Mouse (Mus musculus) embryonic facial prominence, embryonic 11.5 days (tissue): ENCODE data around the gene Atg16l2. TPM values are rescaled to one million over a fixed set of nuclear protein-coding genes. Genes with fewer than 3 reads are reported as not detected.

Experiments
- ATAC-seq: fragments of 200-750 bp; cut with Nextera tagmentation; replicated peaks from 2 replicates; pipeline ENCODE4 v1.8.0; 2017; ENCODE audit warnings: low read depth; ENCODE audit not compliant: insufficient number of reproducible peaks, low FRiP score, low TSS enrichment
- DNase-seq: peaks from one replicate; pipeline ENCODE4 v3.0.0-alpha.2; 2015; ENCODE audit warnings: low spot score
- H3K27ac ChIP-seq: fragments of 300-500 bp; sonication (generic); replicated peaks from 2 replicates; pipeline ENCODE4 v1.5.1; 2014; ENCODE audit warnings: mild to moderate bottlenecking, low read depth, low read length, control low read depth
- H3K27me3 ChIP-seq: fragments of 300-500 bp; sonication (generic); 2 replicates; pipeline ENCODE4 v1.6.1; 2014; ENCODE audit warnings: mild to moderate bottlenecking, low read length, moderate library complexity, mixed read lengths; ENCODE audit not compliant: control insufficient read depth, insufficient read depth
- H3K36me3 ChIP-seq: fragments of 300-500 bp; sonication (generic); replicated peaks from 2 replicates; pipeline ENCODE4 v1.6.1; 2014; ENCODE audit warnings: low read depth, mild to moderate bottlenecking, low read length, moderate library complexity, mixed read lengths; ENCODE audit not compliant: control insufficient read depth, insufficient read depth
- H3K4me1 ChIP-seq: fragments of 300-500 bp; sonication (generic); 2 replicates; pipeline ENCODE4 v1.6.1; 2014; ENCODE audit warnings: low read length, mixed read lengths; ENCODE audit not compliant: control insufficient read depth, insufficient read depth
- H3K4me2 ChIP-seq: fragments of 300-500 bp; sonication (generic); 2 replicates; pipeline ENCODE4 v1.6.1; 2014; ENCODE audit warnings: low read depth, mild to moderate bottlenecking, control low read depth, low read length, moderate library complexity
- H3K4me3 ChIP-seq: fragments of 300-500 bp; sonication (generic); 2 replicates; pipeline ENCODE4 v1.5.1; 2014; ENCODE audit warnings: low read depth, low read length, control low read depth
- H3K9ac ChIP-seq: fragments of 300-500 bp; sonication (generic); replicated peaks from 2 replicates; pipeline ENCODE4 v1.6.1; 2014; ENCODE audit warnings: mild to moderate bottlenecking, control low read depth, low read length
- H3K9me3 ChIP-seq: fragments of 300-500 bp; sonication (generic); replicated peaks from 2 replicates; pipeline ENCODE4 v1.6.1; 2016; ENCODE audit warnings: mild to moderate bottlenecking, low read length, inconsistent platforms, mixed read lengths; ENCODE audit not compliant: control insufficient read depth
- WGBS: fragments of 180-500 bp; shearing (Covaris S2); extraction: QIAGEN DNeasy Blood & Tissue Kit; methylation state at CpG from one replicate; pipeline ENCODE4 v1.1.7; 2014; 5-methylcytosine and 5-hydroxymethylcytosine counted together
- polyA plus RNA-seq: library from polyadenylated mRNA; unstranded; fragments of >200 nt; fragmentation: Nextera tagmentation; extraction: Ambion mirVana; gene quantifications from 2 replicates; pipeline ENCODE4 v1.2.1, GENCODE M21; 2014

The Atg16l2 gene
- polyA plus RNA-seq, 1 experiment from 2014 or later, result 7.3 TPM

GRCm38 (mm10) chr7:101310327-101311028, 8.4 kb upstream of the Atg16l2 start:
- Histone ChIP-seq H3K27me3 (no peaks in the 10 kb centered on the region), H3K27ac (peak overlapping the region; percentile 65), H3K9me3 (no peaks in the 10 kb centered on the region), H3K36me3 (no peaks in the 10 kb centered on the region), H3K4me1 (no peaks in the 10 kb centered on the region), H3K9ac (peak overlapping the region; percentile 58), H3K4me3 (peak overlapping the region; percentile 44), H3K4me2 (peak overlapping the region; percentile 37)
- WGBS, result under 1% methylated on average over 43 of the region's 43 CpGs
- DNase-seq, result peak; percentile 99
- peak; percentile 95 for ATAC-seq

DNA sequence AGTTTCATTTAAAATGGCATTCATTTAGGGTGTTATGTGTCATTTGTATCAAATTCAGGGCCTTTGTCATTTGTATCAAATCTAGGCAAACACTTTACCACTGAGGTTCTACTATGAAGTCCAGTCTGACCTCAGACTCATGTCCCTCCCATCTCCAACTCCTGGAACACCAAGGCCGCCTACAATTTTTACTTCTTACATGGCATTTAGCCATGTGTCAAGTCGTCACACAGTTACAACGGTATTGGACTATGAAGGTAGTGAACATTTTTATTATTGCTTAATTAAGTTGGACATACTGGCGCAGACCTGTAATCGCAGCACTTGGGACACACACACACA, 7.9 kb upstream of the Atg16l2 start:
- H3K27ac ChIP-seq, result no peak overlapping the region; the same call in 1 of the 2 replicates
- H3K4me3 ChIP-seq, result peak overlapping the region; percentile 44
- H3K4me1 ChIP-seq, result no peaks in the 10 kb centered on the region
- DNase-seq, result no peak
- peak overlapping the region; percentile 37 for H3K4me2 ChIP-seq
- no peaks in the 10 kb centered on the region for H3K9me3 ChIP-seq
- peak overlapping the region; percentile 58 for H3K9ac ChIP-seq
- no peak for ATAC-seq
- no peaks in the 10 kb centered on the region for H3K36me3 ChIP-seq
- WGBS, result 39% methylated on average over 5 of the region's 5 CpGs
- H3K27me3 ChIP-seq, result no peaks in the 10 kb centered on the region

GRCm38 (mm10) chr7:101306841-101307240, 4.8 kb upstream of the Atg16l2 start:
- 46% methylated on average over 2 of the region's 2 CpGs for WGBS
- no peak overlapping the region for H3K9ac ChIP-seq

GRCm38 (mm10) chr7:101302691-101303090, 640 bp upstream of the Atg16l2 start:
- ATAC-seq, result no peak
- DNase-seq, result no peak
- 23% methylated on average over 7 of the region's 7 CpGs for WGBS
- no peaks in the 10 kb centered on the region for H3K36me3 ChIP-seq
- peak overlapping the region; percentile 84 for H3K4me2 ChIP-seq
- no peaks in the 10 kb centered on the region; the same call in 1 of the 2 replicates for H3K4me1 ChIP-seq
- H3K9me3 ChIP-seq, result no peaks in the 10 kb centered on the region
- H3K9ac ChIP-seq, result no peak overlapping the region
- peak overlapping the region; percentile 66; the same call in 1 of the 2 replicates for H3K4me3 ChIP-seq
- no peak overlapping the region for H3K27ac ChIP-seq
- peaks cover 8% of the 10 kb centered on the region; the same call in 1 of the 2 replicates for H3K27me3 ChIP-seq

More at GRCm38 (mm10) chr7:101306841-101307240, 4.8 kb upstream of the Atg16l2 start:
- Histone ChIP-seq H3K36me3 (no peaks in the 10 kb centered on the region), H3K4me1 (no peaks in the 10 kb centered on the region; the same call in 1 of the 2 replicates), H3K9me3 (no peaks in the 10 kb centered on the region), H3K27me3 (no peaks in the 10 kb centered on the region), H3K4me2 (no peak overlapping the region), H3K27ac (no peak overlapping the region), H3K4me3 (no peak overlapping the region)
- DNase-seq (no peak), ATAC-seq (no peak)

DNA sequence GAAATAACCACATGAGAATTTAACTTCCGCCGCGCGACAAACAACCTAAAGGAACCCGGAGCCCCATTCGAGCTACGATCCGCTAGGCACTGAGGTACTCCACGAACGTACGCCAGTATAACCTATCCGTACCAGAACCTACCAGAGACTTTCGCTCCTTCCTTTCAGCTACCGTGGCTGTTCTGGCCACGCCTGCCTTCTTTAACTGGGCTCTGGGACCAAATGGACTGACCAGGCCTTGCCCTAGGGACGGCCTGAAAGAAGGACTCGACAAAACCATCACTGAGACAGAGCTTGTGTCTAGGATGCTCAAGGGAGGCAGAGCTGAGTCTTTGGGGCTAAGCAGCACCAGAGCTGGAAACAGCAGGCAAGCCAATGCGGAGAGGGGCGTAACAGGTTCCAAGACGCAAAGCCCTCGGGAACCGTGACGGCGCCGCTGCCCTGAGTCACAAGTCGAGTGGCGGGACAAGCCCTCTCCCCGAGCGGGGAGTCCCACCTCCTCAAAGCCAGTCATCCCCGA, 630 bp downstream of the Atg16l2 start:
- Histone ChIP-seq H3K4me3 (peak overlapping the region; percentile 66), H3K9me3 (no peaks in the 10 kb centered on the region), H3K4me1 (no peaks in the 10 kb centered on the region; the same call in 1 of the 2 replicates), H3K27me3 (peaks cover 8% of the 10 kb centered on the region; the same call in 1 of the 2 replicates), H3K4me2 (peak overlapping the region; percentile 84), H3K9ac (peak overlapping the region; percentile 58), H3K36me3 (no peaks in the 10 kb centered on the region), H3K27ac (no peak overlapping the region)
- WGBS, result under 1% methylated on average over 30 of the region's 30 CpGs
- peak; percentile 21 for ATAC-seq
- peak; percentile 21 for DNase-seq

DNA sequence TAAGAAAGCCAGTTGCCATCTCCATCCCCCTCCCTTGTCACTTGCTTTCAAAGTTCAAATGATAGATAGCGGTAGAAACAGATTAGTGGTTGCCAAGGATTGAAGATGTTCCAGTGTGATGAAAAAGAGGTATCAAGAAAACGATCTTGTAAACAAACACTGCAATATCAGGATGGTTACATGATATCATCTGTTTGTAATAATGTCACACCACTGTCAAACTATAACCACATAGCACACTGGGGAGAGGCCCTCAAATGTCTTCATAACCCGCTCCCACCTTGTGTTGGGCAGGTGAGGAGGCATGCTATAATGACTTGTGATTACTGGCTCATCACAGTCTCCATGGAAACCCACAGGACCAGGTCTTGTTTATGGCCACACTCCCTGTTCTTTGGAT, 3.7 kb downstream of the Atg16l2 start:
- no peak for DNase-seq
- H3K27me3 ChIP-seq, result peaks cover 8% of the 10 kb centered on the region; the same call in 1 of the 2 replicates
- H3K4me1 ChIP-seq, result no peaks in the 10 kb centered on the region; the same call in 1 of the 2 replicates
- no peak for ATAC-seq
- 92% methylated on average over 3 of the region's 3 CpGs for WGBS
- no peak overlapping the region for H3K9ac ChIP-seq
- no peaks in the 10 kb centered on the region for H3K36me3 ChIP-seq
- no peak overlapping the region for H3K27ac ChIP-seq
- no peak overlapping the region for H3K4me2 ChIP-seq
- H3K9me3 ChIP-seq, result no peaks in the 10 kb centered on the region
- H3K4me3 ChIP-seq, result no peak overlapping the region

DNA sequence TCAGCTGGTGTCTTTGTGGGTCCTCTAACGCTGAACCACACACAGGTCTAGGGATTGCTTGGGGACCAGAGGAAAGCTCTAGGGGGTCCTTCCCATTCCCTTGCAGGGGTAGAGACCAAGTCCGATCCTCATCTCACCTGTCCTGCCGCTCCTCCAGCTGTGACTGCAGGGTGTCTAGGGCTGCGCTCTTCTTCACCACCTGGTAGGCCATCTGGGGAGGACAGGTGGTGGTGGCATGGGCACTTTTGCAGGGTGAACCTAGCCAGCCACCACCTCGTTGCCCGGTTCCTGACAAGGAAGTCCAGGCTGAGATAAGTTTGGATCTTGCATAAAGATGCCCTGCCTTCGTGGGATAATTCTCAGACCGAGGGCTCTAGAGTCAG, 5.0 kb downstream of the Atg16l2 start:
- Histone ChIP-seq H3K9me3 (no peaks in the 10 kb centered on the region), H3K27me3 (peaks cover 8% of the 10 kb centered on the region; the same call in 1 of the 2 replicates), H3K4me2 (peak overlapping the region; percentile 74), H3K4me1 (no peaks in the 10 kb centered on the region; the same call in 1 of the 2 replicates), H3K27ac (0 out of 2 replicates have a peak overlapping the region, but pooled peaks have one; percentile 35), H3K9ac (peak overlapping the region; percentile 60), H3K36me3 (no peaks in the 10 kb centered on the region), H3K4me3 (peak overlapping the region; percentile 32)
- DNase-seq (no peak), ATAC-seq (0 out of 2 replicates have a peak, but pooled peaks have one; percentile 12)
- WGBS, result 26% methylated on average over 8 of the region's 8 CpGs
